Mouse (Mus musculus) embryo, embryonic 9.5 days (tissue): ENCODE data around the gene Cldn15.

Source experiments
- DNase-seq: peaks from one replicate; pipeline ENCODE4 v3.0.0-alpha.2; 2017; ENCODE audit errors: extremely low spot score

Gene Cldn15

DNA sequence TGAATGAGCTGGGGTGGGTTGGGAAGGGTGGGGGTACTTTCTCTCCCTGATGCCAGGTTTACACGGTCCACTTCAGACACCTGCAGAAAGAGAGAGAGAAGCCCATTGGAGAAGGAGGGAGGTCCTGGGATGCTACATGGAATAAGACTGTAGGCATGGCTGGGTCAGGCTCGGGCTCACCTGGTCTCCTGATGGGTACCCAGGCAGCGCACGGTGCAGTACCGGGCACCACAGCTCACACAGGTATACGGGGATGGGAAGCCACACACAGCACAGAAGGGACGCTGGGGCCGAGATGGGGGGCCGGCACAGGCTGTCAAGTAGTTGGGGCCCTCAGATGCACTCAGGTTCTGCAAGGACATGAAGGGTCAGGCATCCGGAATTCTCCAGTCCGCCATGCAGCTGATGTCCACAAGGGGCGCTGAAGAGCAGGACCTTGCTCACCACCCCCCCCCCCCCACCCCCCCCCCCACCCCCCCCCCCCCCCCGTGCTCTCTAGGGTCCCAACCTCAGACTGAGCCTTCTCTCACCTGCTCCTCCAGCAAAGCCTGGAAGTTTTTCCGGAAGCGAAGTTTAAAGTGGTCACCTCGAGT lies 16.0 kb downstream of the Cldn15 start:
- DNase-seq: no peak

DNA sequence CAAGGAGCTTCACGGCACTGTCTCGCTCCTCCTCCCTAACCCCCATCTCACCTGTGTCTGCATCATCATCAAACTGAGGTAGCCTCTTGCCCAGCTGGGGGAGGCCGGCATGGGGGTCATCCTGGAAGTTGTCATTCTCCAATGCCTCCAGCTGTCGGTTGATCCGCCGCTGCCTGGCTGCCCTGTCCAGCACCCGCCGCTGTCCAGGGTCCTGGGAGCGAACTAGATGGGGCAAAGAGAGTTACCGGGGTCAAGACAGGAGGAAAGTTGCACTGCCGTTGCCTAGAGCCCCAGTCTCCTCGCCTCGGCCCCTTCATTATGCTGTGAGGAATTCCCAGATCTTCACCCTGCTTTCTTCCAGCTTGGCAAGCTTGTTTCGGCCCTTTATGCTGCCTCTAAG lies 18.4 kb downstream of the Cldn15 start:
- no peak for DNase-seq

DNA sequence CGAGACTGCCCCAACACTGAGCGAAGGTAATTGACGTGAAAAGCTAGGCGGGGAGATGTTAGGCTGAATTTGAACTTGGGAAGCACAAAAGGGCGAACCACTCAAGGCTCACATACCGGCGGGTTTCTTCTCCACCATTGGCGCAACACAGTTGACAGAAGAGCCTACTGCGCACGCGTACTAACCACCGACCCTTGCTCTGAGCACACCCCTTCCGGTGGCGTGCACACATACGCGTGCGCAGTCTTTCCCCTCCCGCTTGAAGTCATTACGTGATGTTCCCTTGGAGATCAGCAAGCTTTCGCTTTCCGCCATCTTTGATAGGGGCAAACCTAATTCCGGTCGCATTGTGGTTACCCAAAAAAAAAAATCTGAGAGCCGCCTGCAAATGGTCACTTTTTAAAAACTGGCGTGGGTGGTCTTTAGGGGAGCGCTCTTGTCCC lies 20.3 kb downstream of the Cldn15 start, which contains the start of gene Plod3:
Plod3 (plus strand) TSS at position 325 of the 443 bp plus-strand sequence.
- DNase-seq: peak; percentile 93

DNA sequence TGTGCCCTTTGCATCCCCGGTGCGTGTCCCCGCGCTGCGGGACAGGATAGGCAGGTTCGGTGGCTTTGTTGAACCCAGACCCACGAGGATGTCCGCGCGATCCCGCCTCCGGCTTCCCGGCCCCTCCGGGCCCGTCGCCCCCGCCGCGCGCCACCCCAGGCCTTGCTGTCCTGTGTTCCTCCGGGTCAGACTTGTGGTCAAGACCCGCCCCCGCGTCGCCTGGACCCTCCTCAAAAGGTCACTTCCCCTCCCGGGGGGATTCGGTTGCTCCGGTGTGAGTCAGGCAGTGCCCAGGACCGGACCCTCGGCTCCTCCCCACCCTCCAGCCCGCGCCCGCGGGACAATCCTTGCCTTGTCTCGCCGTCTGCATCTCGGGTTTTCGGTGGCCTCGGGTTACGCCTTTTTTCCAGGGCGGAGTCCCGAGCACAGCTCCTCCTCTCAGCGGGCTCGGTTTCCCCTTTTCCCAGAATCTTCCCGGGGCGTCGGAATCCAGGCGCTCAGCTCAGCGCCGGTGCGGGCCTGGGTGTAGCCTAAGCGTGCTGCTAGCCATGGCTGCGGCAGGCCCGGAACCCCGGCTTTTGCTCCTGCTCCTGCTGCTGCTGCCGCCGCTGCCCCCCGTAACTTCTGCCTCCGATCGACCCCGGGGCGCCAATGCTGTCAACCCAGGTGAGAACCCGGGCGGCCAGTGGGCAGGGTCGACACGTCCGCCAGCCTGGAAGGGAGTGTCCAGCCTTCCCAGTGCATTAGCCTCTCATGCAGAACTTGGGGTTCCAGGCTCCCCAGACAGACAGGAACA lies 20.9 kb downstream of the Cldn15 start:
- peak; percentile 81 for DNase-seq

DNA sequence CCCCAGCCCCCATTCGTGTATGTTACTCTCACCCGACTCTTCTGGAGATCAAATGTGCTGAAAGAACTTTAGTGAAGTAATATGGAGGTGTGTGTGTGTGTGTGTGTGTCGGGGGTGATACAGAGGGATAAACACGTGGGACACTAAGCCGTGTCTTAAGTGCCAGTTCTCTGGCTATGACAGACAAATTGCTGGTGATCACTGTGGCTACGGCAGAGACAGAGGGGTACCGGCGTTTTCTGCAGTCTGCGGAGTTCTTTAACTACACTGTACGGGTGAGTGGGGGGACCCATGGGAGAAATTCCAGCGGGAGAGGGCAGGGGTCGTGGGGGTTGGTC lies 21.5 kb downstream of the Cldn15 start, which contains the start of gene Znhit1:
Znhit1 (minus strand) TSS at position 88 of the 338 bp plus-strand sequence.
- DNase-seq: no peak

DNA sequence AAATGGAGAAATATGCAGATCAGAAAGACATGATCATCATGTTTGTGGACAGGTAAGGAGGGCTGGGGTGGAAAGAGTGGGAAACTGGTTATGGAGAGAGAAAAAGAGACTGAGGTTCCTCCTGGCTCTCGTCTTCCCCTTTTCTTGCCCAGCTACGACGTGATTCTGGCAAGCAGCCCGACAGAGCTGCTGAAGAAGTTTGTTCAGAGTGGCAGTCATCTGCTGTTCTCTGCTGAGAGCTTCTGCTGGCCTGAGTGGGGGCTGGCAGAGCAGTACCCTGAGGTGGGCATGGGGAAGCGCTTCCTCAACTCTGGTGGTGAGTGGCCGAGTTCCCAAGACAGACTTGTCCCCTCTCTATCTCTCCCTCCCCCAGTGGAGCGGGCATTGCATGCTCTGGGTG lies 22.0 kb downstream of the Cldn15 start:
- DNase-seq: no peak

DNA sequence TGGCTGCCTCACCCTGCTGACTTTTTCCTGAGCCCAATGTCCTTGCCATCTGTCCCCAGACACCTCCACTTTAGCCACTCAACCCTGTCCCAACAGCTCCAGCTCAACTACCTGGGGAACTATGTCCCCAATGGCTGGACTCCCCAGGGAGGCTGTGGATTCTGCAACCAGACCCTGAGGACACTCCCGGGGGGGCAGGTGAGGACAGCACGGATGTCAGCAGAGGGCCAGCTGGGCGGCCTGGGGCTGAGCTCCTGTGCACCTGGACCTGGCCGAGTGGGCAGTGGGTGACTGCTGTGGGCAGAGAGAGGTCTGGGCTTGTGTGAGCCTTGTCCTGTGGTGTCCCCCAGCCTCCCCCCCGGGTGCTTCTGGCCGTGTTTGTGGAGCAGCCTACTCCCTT lies 23.4 kb downstream of the Cldn15 start:
- no peak for DNase-seq

DNA sequence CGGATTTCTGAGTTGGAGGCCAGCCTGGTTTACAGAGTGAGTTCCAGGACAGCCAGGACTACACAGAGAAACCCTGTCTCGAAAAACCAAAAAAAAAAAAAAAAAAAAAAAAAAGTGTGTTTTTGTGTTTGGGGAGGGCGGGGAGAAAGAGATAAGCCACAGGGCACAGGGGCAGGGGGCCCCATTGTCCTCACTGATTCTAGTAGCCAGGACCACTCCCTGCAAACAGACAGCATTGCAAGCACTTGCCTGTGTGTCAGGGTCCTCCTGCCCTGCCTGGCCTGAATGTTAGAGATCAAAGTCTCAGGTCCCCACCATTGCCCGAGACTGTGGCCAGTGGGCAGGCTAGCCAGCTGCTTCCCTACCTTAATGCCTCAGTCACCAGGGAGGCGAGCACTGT lies 33.0 kb downstream of the Cldn15 start:
- no peak for DNase-seq

DNA sequence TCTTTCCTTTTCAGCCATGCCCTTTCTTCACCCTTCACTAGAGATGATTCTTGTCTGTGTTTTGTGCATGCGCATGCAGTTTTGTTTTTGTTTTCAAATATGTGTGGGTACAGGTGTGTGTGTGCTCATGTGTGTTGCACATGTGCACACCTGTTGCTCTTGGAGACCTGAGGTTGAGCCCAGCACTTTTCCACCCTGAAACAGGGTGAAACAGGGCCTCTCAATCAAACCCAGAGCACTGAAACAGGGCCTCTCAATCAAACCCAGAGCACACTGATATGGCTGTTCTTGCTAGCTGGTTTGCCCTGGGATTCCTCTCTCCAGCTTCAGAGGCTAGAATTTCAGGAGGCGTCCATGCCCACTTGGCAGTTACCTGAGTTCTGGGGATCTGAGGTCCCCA lies 34.2 kb downstream of the Cldn15 start:
- no peak for DNase-seq

DNA sequence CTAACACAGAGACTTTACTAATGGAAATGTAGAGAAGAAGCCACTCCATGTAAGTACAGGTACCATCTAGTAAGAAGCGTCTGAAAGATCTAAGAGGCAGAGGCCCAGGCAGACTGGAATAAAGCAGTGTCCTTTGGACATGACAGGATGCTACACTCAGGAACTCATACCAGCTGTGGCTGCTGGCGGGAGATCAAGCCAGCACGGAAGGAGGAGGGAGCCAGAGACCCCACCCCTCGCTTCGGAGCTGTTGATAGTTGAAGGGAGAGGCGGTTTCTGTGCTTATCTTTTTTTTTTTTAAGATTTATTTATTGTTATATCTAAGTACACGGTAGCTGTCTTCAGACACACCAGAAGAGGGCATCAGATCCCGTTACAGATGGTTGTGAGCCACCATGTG lies 40.9 kb downstream of the Cldn15 start:
- DNase-seq: no peak

DNA sequence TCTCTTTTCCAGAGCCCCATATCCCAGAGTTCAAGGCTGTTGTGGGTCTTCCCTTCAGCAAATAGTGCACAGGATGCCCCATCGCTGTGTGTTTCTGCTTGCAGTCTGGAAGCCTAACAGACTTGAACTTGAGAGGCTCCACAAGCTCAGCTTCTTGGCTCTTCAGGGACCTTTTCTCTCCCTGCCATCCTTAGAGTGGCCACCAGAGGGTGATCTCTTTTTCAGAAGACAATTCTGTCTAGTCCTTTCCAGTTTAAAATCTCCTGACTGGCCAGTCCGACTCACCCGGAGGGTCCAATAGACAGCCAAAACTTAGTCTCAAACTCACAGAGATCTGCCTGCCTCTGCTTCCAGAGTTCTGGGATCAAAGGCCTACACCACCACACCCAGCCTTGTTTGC lies 43.6 kb downstream of the Cldn15 start:
- DNase-seq: peak; percentile 53

DNA sequence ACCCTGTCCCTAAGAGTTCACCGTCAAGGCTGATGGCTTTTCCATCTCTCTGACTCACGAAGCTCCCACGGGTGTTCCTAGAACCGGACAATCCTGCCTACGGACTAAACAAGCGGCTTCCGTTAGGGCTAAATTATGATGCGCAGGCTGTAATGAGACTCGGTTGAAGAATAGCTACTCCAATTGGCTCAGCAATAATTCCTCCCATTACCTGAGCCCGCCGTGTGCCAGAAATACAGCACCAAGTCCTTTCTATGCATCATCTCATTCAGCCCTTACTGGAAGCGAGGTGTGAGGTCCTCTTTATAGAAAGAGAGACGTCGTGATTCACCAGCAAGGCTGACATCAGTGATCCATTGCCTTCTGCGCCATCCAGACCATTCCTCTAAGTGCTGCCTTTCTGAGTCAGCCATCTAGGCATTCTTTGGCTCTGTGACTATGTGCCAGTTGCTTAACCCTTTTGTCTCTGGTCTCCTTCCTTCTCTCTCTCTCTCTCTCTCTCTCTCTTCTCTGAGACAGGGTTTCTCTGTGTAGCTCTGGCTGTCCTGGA lies 46.1 kb downstream of the Cldn15 start:
- DNase-seq: no peak

DNA sequence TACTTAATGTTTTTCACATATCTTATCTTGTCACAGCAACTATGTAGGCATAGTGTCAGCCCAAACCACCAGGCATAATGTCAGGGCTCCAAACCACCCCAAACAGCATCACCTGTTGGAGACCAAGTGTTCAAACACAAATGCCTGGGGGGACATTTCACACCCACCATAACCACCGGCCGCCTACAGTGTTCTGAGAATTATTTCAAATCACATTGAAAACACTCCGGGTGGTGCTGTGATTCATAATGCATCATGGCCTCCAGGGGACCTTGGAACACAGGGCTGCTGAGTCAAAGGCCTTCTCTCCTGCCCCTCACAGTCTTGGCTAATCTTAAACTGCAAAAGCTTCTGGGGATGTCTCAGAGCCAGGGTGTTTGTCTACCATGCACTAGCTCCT lies 49.5 kb downstream of the Cldn15 start:
- DNase-seq: no peak

DNA sequence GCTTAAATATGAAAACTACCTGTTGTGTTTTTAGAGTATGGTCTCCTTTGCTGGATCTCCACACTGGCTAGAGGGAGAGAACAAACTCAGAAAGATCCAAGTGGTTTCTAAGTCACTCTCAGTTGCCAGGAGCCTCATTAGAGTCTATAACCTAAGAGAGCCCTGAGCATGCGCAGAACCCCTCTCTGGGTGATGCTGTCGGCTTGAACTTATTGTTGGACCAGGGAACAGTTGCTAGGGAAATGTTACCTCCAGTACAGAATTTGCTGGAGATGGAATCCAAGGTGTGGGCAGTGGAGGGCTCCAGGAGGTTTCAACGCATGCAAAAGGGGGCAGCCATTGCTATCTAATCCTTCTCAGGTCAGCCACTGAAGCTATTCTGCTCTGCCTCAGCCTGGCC lies 57.9 kb downstream of the Cldn15 start:
- no peak for DNase-seq

DNA sequence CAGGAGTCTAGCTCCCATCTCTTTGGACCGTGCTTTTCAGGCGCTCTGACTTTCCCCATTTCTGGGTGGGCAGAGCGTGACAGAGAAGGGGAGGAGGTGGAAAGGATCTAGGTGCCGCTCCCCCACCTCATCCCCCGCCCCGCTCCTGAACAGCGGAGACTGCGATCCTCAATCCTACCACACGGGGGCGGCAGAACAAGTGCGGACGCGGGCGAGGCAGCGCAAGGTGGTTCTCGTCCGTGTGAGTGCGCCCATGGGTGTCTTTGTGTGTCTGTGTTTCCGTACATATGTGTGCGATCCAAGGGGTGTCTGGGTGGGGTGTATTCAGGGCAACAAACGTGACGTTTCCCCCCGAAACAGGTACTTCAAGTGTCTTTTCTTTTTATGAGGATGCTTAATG lies 58.7 kb downstream of the Cldn15 start:
- DNase-seq: peak; percentile 76
